Mouse (Mus musculus) G1E (cell line): ENCODE results near the gene Bmpr1a. TPM values are rescaled to one million over a fixed set of nuclear protein-coding genes. Genes with fewer than 3 reads are reported as not detected.

Experiments
- ATAC-seq: 2 replicates; pipeline ENCODE4 v1.8.0; 2016; ENCODE audit warnings: mild to moderate bottlenecking; ENCODE audit not compliant: insufficient number of reproducible peaks, poor library complexity, low FRiP score, severe bottlenecking; ENCODE audit errors: extremely low read depth
- DNase-seq: peaks from one replicate; pipeline ENCODE4 v3.0.0; 2012; ENCODE audit warnings: low spot score
- H3K27me3 ChIP-seq: 2 replicates; pipeline ENCODE4 v1.6.1; 2012; ENCODE audit warnings: mild to moderate bottlenecking, low read length, inconsistent platforms; ENCODE audit not compliant: insufficient read depth
- H3K36me3 ChIP-seq: replicated peaks from 2 replicates; pipeline ENCODE3; 2012; ENCODE audit warnings: mild to moderate bottlenecking, inconsistent platforms
- H3K4me1 ChIP-seq: 2 replicates; pipeline ENCODE4 v1.6.1; 2012; ENCODE audit warnings: low read depth, low read length, inconsistent platforms, mixed read lengths; ENCODE audit not compliant: insufficient read depth
- H3K4me3 ChIP-seq: 2 replicates; pipeline ENCODE4 v1.5.1; 2012; ENCODE audit warnings: low read depth, mild to moderate bottlenecking, inconsistent platforms, low read length, moderate library complexity, mixed read lengths
- H3K9me3 ChIP-seq: replicated peaks from 2 replicates; pipeline ENCODE4 v1.6.1; 2012; ENCODE audit warnings: inconsistent platforms
- CTCF ChIP-seq: IDR thresholded peaks from 2 replicates; pipeline ENCODE4 v1.5.1; 2012; ENCODE audit warnings: low read depth, low read length, inconsistent platforms, mixed read lengths
- GATA1 ChIP-seq: IDR thresholded peaks from 2 replicates; pipeline ENCODE4 v1.6.1; 2012; ENCODE audit warnings: borderline replicate concordance, low read length, inconsistent platforms, mixed read lengths
- GATA2 ChIP-seq: IDR thresholded peaks from 2 replicates; pipeline ENCODE4 v1.6.1; 2012; ENCODE audit warnings: low read depth, low read length, inconsistent platforms, borderline replicate concordance
- POLR2AphosphoS5 ChIP-seq: IDR thresholded peaks from 2 replicates; pipeline ENCODE4 v1.6.1; 2012; ENCODE audit warnings: low read depth, low read length, inconsistent platforms; ENCODE audit not compliant: insufficient replicate concordance
- TAL1 ChIP-seq: conservative IDR thresholded peaks from 2 replicates; pipeline ENCODE4 v1.6.1; 2012; ENCODE audit warnings: low read depth, low read length, inconsistent platforms, mixed read lengths
- polyA plus RNA-seq: library from polyadenylated mRNA; stranded (reverse); fragments of >175 nt; gene quantifications from 2 replicates; pipeline ENCODE4 v1.2.3, GENCODE M21; 2012
- total RNA-seq, 2 experiments: library from RNA; stranded (forward) in 1 of 2; stranded (reverse) in 1 of 2; fragments of 200-1000 nt in 1 of 2; fragments of >200 nt in 1 of 2; fragmentation: Nextera tagmentation in 1 of 2; gene quantifications; 2 replicates each; pipeline ENCODE4 v1.2.3; 2014 to 2017

Gene Bmpr1a
- total and polyA plus RNA-seq, 3 experiments = 0.11 TPM; not detected in 2

GRCm38 (mm10) chr14:34490965-34491364, 12.2 kb downstream of the Bmpr1a start:
- no peak overlapping the region for H3K4me3 ChIP-seq
- no peak for ATAC-seq

GRCm38 (mm10) chr14:34489928-34490327, 13.2 kb downstream of the Bmpr1a start:
- no peak for DNase-seq
- Histone ChIP-seq H3K4me1 (no peaks in the 10 kb centered on the region), H3K4me3 (no peak overlapping the region), H3K36me3 (no peaks in the 10 kb centered on the region), H3K9me3 (no peaks in the 10 kb centered on the region), H3K27me3 (no peaks in the 10 kb centered on the region)
- TF ChIP-seq CTCF (no peak), GATA2 (no peak), TAL1 (no peak), GATA1 (no peak), POLR2AphosphoS5 (no peak)
- no peak for ATAC-seq

More at GRCm38 (mm10) chr14:34490965-34491364, 12.2 kb downstream of the Bmpr1a start:
- Histone ChIP-seq H3K4me1 (no peaks in the 10 kb centered on the region), H3K36me3 (no peaks in the 10 kb centered on the region), H3K9me3 (no peaks in the 10 kb centered on the region), H3K27me3 (no peaks in the 10 kb centered on the region)
- no peak for TF ChIP-seq POLR2AphosphoS5
- no peak for TF ChIP-seq CTCF
- TF ChIP-seq TAL1 = no peak
- TF ChIP-seq GATA1 = no peak
- no peak for TF ChIP-seq GATA2
- DNase-seq = no peak

GRCm38 (mm10) chr14:34486169-34486568, 17.0 kb downstream of the Bmpr1a start:
- no peaks in the 10 kb centered on the region for H3K9me3 ChIP-seq
- no peak for ATAC-seq

GRCm38 (mm10) chr14:34483469-34484341, 19.4 kb downstream of the Bmpr1a start:
- no peaks in the 10 kb centered on the region for H3K27me3 ChIP-seq
- H3K4me3 ChIP-seq = no peak overlapping the region
- DNase-seq = no peak
- H3K4me1 ChIP-seq = no peaks in the 10 kb centered on the region
- TF ChIP-seq POLR2AphosphoS5 (no peak), GATA1 (no peak), GATA2 (no peak), TAL1 (no peak), CTCF (no peak)
- no peaks in the 10 kb centered on the region for H3K9me3 ChIP-seq
- ATAC-seq = no peak
- H3K36me3 ChIP-seq = no peaks in the 10 kb centered on the region

More at GRCm38 (mm10) chr14:34486169-34486568, 17.0 kb downstream of the Bmpr1a start:
- DNase-seq = no peak
- TF ChIP-seq CTCF = no peak
- no peak for TF ChIP-seq POLR2AphosphoS5
- TF ChIP-seq GATA2 = no peak
- TF ChIP-seq GATA1 = no peak
- TF ChIP-seq TAL1 = no peak
- H3K4me3 ChIP-seq = no peak overlapping the region
- H3K4me1 ChIP-seq = no peaks in the 10 kb centered on the region
- no peaks in the 10 kb centered on the region for H3K36me3 ChIP-seq
- no peaks in the 10 kb centered on the region for H3K27me3 ChIP-seq

GRCm38 (mm10) chr14:34471591-34471990, 31.6 kb downstream of the Bmpr1a start:
- H3K4me1 ChIP-seq = no peaks in the 10 kb centered on the region
- ATAC-seq (no peak), DNase-seq (no peak)
- no peaks in the 10 kb centered on the region for H3K9me3 ChIP-seq
- H3K4me3 ChIP-seq = no peak overlapping the region
- H3K27me3 ChIP-seq = no peaks in the 10 kb centered on the region
- TF ChIP-seq POLR2AphosphoS5 (no peak), CTCF (no peak), GATA2 (no peak), TAL1 (no peak), GATA1 (no peak)
- no peaks in the 10 kb centered on the region for H3K36me3 ChIP-seq

- no peaks in the 10 kb centered on the region for H3K27me3 ChIP-seq
- no peak overlapping the region for H3K4me3 ChIP-seq
- ATAC-seq (no peak), DNase-seq (no peak)
- H3K9me3 ChIP-seq = no peaks in the 10 kb centered on the region
- no peaks in the 10 kb centered on the region for H3K4me1 ChIP-seq
- H3K36me3 ChIP-seq = no peaks in the 10 kb centered on the region
- no peak for TF ChIP-seq TAL1
- TF ChIP-seq POLR2AphosphoS5 = no peak
- no peak for TF ChIP-seq GATA2
- TF ChIP-seq GATA1 = no peak
- no peak for TF ChIP-seq CTCF
Measured at GRCm38 (mm10) chr14:34466291-34466690, 36.9 kb downstream of the Bmpr1a start.
